Mouse (Mus musculus) ES-E14 (cell line): ENCODE measurements at regions not wholly inside any gene's neighbourhood (a gene's known extent, or its start where the extent isn't known, plus 50 kb on each side); places are given as distances from the start of the nearest gene placed in this dataset.

Experiments used
- DNase-seq: peaks from one replicate; pipeline ENCODE4 v3.0.0-alpha.2; 2013; ENCODE audit warnings: low read depth, low spot score
- H3K27ac ChIP-seq: 2 replicates; pipeline ENCODE4 v1.5.1; 2012; ENCODE audit warnings: low read depth, mild to moderate bottlenecking, low read length, moderate library complexity, mixed read lengths; ENCODE audit not compliant: poor library complexity, insufficient read depth, severe bottlenecking
- H3K36me3 ChIP-seq: 2 replicates; pipeline ENCODE4 v1.6.1; 2012; ENCODE audit warnings: mild to moderate bottlenecking, low read length, moderate library complexity, mixed read lengths; ENCODE audit not compliant: control insufficient read depth, poor library complexity, insufficient read depth, severe bottlenecking
- H3K4me1 ChIP-seq, 2 experiments: fragments of 150-350 bp in 1 of 2; sonication (generic) in 1 of 2; 2 replicates each; pipeline ENCODE4 v1.6.1; 2012; ENCODE audit warnings: low read length in 2 of 2, mild to moderate bottlenecking in 1 of 2, mixed read lengths in 1 of 2; ENCODE audit not compliant: control insufficient read depth in 2 of 2, insufficient read depth in 2 of 2, poor library complexity in 1 of 2
- H3K4me3 ChIP-seq, 2 experiments: fragments of 150-350 bp in 1 of 2; sonication (generic) in 1 of 2; 2 replicates each; pipeline ENCODE4 v1.5.1; 2012; ENCODE audit warnings: low read length in 2 of 2, low read depth in 1 of 2, mild to moderate bottlenecking in 1 of 2, mixed read lengths in 1 of 2; ENCODE audit not compliant: insufficient read depth in 1 of 2, poor library complexity in 1 of 2, severe bottlenecking in 1 of 2
- H3K9ac ChIP-seq: 2 replicates; pipeline ENCODE4 v1.6.1; 2012; ENCODE audit warnings: low read depth, mild to moderate bottlenecking, low read length, mixed read lengths; ENCODE audit not compliant: poor library complexity, insufficient read depth, severe bottlenecking
- H3K9me3 ChIP-seq: fragments of 150-350 bp; sonication (generic); 2 replicates; pipeline ENCODE4 v1.6.1; 2012; ENCODE audit warnings: low read depth, mild to moderate bottlenecking, low read length; ENCODE audit not compliant: control insufficient read depth, insufficient read depth
- ZC3H11A ChIP-seq: IDR thresholded peaks from 2 replicates; pipeline ENCODE4 v1.6.1; 2012; ENCODE audit warnings: low read depth, mild to moderate bottlenecking, inconsistent platforms, low read length, borderline replicate concordance
- ZNF384 ChIP-seq: IDR thresholded peaks from 2 replicates; pipeline ENCODE4 v1.6.1; 2012; ENCODE audit warnings: low read depth, low read length, inconsistent platforms
- in situ Hi-C, 2 experiments: fragments of 600-800 bp; cut with MboI; formaldehyde crosslinking; loops; one replicate each; pipeline ENCODE4 v1.15.1; 2025; ENCODE audit warnings: low sequenced_read_pairs in 2 of 2, inconsistent platforms in 1 of 2; ENCODE audit not compliant: unreplicated experiment in 2 of 2

GRCm38 (mm10) chr7:33795016-33795415 lies 51.4 kb downstream of the Scgb1b24 start:
- Histone ChIP-seq H3K4me3 (no peak overlapping the region), H3K4me1 (no peaks in the 10 kb centered on the region), H3K9ac (no peak overlapping the region), H3K27ac (no peak overlapping the region), H3K36me3 (no peaks in the 10 kb centered on the region), H3K9me3 (no peaks in the 10 kb centered on the region)
- in situ Hi-C loops, result loop anchor here in 1 of 2 experiments (25.0 kb wide), 1 partner anchor 317 kb away; no protein-coding TSS in a partner anchor
- peak; percentile 4 for DNase-seq
- TF ChIP-seq ZNF384 (no peak), ZC3H11A (0 out of 2 replicates have a peak, but pooled peaks have one; percentile 10)
